Mouse (Mus musculus) limb, embryonic 11.5 days (tissue): ENCODE results near the gene Gpr180. TPM values are rescaled to one million over a fixed set of nuclear protein-coding genes. Genes with fewer than 3 reads are reported as not detected.

Experiments
- ATAC-seq: fragments of 200-750 bp; cut with Nextera tagmentation; 2 replicates; pipeline ENCODE4 v1.8.0; 2017; ENCODE audit warnings: low read depth; ENCODE audit not compliant: insufficient number of reproducible peaks, low FRiP score, low TSS enrichment
- DNase-seq: peaks from one replicate; pipeline ENCODE4 v3.0.0-alpha.2; 2015; ENCODE audit warnings: low spot score
- H3K27ac ChIP-seq: fragments of 300-500 bp; sonication (generic); replicated peaks from 2 replicates; pipeline ENCODE4 v1.5.1; 2014; ENCODE audit warnings: low read depth, mild to moderate bottlenecking, low read length
- H3K27me3 ChIP-seq: fragments of 300-500 bp; sonication (generic); 2 replicates; pipeline ENCODE4 v1.6.1; 2014; ENCODE audit warnings: mild to moderate bottlenecking, low read length, mixed read lengths; ENCODE audit not compliant: control insufficient read depth, insufficient read depth
- H3K36me3 ChIP-seq: fragments of 300-500 bp; sonication (generic); 2 replicates; pipeline ENCODE4 v1.6.1; 2014; ENCODE audit warnings: mild to moderate bottlenecking, low read length, moderate library complexity, mixed read lengths; ENCODE audit not compliant: control insufficient read depth, insufficient read depth
- H3K4me1 ChIP-seq: fragments of 300-500 bp; sonication (generic); 2 replicates; pipeline ENCODE4 v1.6.1; 2014; ENCODE audit warnings: low read length, mixed read lengths; ENCODE audit not compliant: control insufficient read depth, insufficient read depth
- H3K4me2 ChIP-seq: fragments of 300-500 bp; sonication (generic); 2 replicates; pipeline ENCODE4 v1.6.1; 2014; ENCODE audit warnings: low read depth, mild to moderate bottlenecking, moderate library complexity; ENCODE audit not compliant: severe bottlenecking
- H3K4me3 ChIP-seq: fragments of 300-500 bp; sonication (generic); 2 replicates; pipeline ENCODE4 v1.5.1; 2014; ENCODE audit warnings: low read depth, low read length
- H3K9ac ChIP-seq: fragments of 300-500 bp; sonication (generic); 2 replicates; pipeline ENCODE4 v1.6.1; 2014; ENCODE audit warnings: mild to moderate bottlenecking, low read length
- H3K9me3 ChIP-seq: fragments of 300-500 bp; sonication (generic); 2 replicates; pipeline ENCODE4 v1.6.1; 2016; ENCODE audit warnings: low read length; ENCODE audit not compliant: control insufficient read depth
- WGBS: fragments of 180-500 bp; shearing (Covaris S2); extraction: QIAGEN DNeasy Blood & Tissue Kit; methylation state at CpG from one replicate; pipeline ENCODE4 v1.1.7; 2014; 5-methylcytosine and 5-hydroxymethylcytosine counted together
- polyA plus RNA-seq: library from polyadenylated mRNA; unstranded; fragments of >200 nt; fragmentation: Nextera tagmentation; extraction: Ambion mirVana; gene quantifications from 2 replicates; pipeline ENCODE4 v1.2.1, GENCODE M21; 2014

The Gpr180 gene
- polyA plus RNA-seq, 1 experiment from 2014 or later, result 50.0 TPM

GRCm38 (mm10) chr14:118157146-118157545 is 20.2 kb downstream of the Gpr180 start:
- DNase-seq (peak; percentile 72), ATAC-seq (no peak)
- WGBS, result 29% methylated on average over 5 of the region's 5 CpGs
- no peak overlapping the region for H3K9ac ChIP-seq
- H3K4me1 ChIP-seq, result no peaks in the 10 kb centered on the region
- H3K9me3 ChIP-seq, result no peaks in the 10 kb centered on the region
- H3K36me3 ChIP-seq, result peaks cover 9% of the 10 kb centered on the region
- no peak overlapping the region for H3K27ac ChIP-seq
- no peak overlapping the region for H3K4me3 ChIP-seq
- H3K27me3 ChIP-seq, result no peaks in the 10 kb centered on the region
- H3K4me2 ChIP-seq, result no peak overlapping the region

- Histone ChIP-seq H3K9me3 (no peaks in the 10 kb centered on the region), H3K4me3 (no peak overlapping the region), H3K4me2 (no peak overlapping the region), H3K27me3 (no peaks in the 10 kb centered on the region), H3K9ac (no peak overlapping the region), H3K36me3 (peaks cover 7% of the 10 kb centered on the region), H3K27ac (no peak overlapping the region), H3K4me1 (no peaks in the 10 kb centered on the region)
- DNase-seq, result no peak
- ATAC-seq, result no peak
- WGBS, result 89% methylated on average over 3 of the region's 3 CpGs
Measured at GRCm38 (mm10) chr14:118161751-118162150, 24.8 kb downstream of the Gpr180 start.

GRCm38 (mm10) chr14:118162640-118163039 is 25.7 kb downstream of the Gpr180 start:
- Histone ChIP-seq H3K4me1 (no peaks in the 10 kb centered on the region), H3K9ac (no peak overlapping the region), H3K27me3 (no peaks in the 10 kb centered on the region), H3K36me3 (peaks cover 7% of the 10 kb centered on the region), H3K4me2 (no peak overlapping the region), H3K4me3 (no peak overlapping the region), H3K9me3 (no peaks in the 10 kb centered on the region), H3K27ac (no peak overlapping the region)
- WGBS, result 91% methylated on average over 14 of the region's 14 CpGs
- ATAC-seq (no peak), DNase-seq (no peak)

GRCm38 (mm10) chr14:118168776-118169175 is 31.8 kb downstream of the Gpr180 start:
- Histone ChIP-seq H3K27ac (no peak overlapping the region), H3K4me1 (no peaks in the 10 kb centered on the region), H3K4me3 (no peak overlapping the region), H3K27me3 (no peaks in the 10 kb centered on the region), H3K4me2 (no peak overlapping the region), H3K9me3 (no peaks in the 10 kb centered on the region), H3K36me3 (0 out of 2 replicates have a peak, but pooled peaks cover 3% of the 10 kb centered on the region), H3K9ac (no peak overlapping the region)
- DNase-seq, result no peak
- 95% methylated on average over 4 of the region's 4 CpGs for WGBS
- ATAC-seq, result no peak

GRCm38 (mm10) chr14:118173590-118174203 is 36.7 kb downstream of the Gpr180 start:
- WGBS, result 74% methylated on average over 11 of the region's 11 CpGs

GRCm38 (mm10) chr14:118175071-118175693 is 38.2 kb downstream of the Gpr180 start:
- H3K4me2 ChIP-seq, result no peak overlapping the region
- no peaks in the 10 kb centered on the region for H3K27me3 ChIP-seq
- no peaks in the 10 kb centered on the region for H3K36me3 ChIP-seq
- no peak overlapping the region for H3K4me3 ChIP-seq
- H3K4me1 ChIP-seq, result no peaks in the 10 kb centered on the region
- ATAC-seq, result no peak
- whole genome bisulfite sequencing, result 92% methylated on average over 30 of the region's 30 CpGs
- H3K9ac ChIP-seq, result no peak overlapping the region
- DNase-seq, result no peak
- no peaks in the 10 kb centered on the region for H3K9me3 ChIP-seq
- H3K27ac ChIP-seq, result no peak overlapping the region

More at GRCm38 (mm10) chr14:118173590-118174203, 36.7 kb downstream of the Gpr180 start:
- no peak for DNase-seq
- Histone ChIP-seq H3K9ac (no peak overlapping the region), H3K27me3 (no peaks in the 10 kb centered on the region), H3K4me2 (no peak overlapping the region), H3K27ac (no peak overlapping the region), H3K4me3 (no peak overlapping the region), H3K9me3 (no peaks in the 10 kb centered on the region), H3K36me3 (0 out of 2 replicates have a peak, but pooled peaks cover 1% of the 10 kb centered on the region), H3K4me1 (no peaks in the 10 kb centered on the region)
- ATAC-seq, result no peak

GRCm38 (mm10) chr14:118175694-118176085 is 38.7 kb downstream of the Gpr180 start:
- no peaks in the 10 kb centered on the region for H3K36me3 ChIP-seq
- 87% methylated on average over 12 of the region's 12 CpGs for WGBS
- no peak for ATAC-seq

GRCm38 (mm10) chr14:118179251-118179650 is 42.3 kb downstream of the Gpr180 start:
- Histone ChIP-seq H3K4me1 (no peaks in the 10 kb centered on the region), H3K4me3 (no peak overlapping the region), H3K27me3 (no peaks in the 10 kb centered on the region), H3K36me3 (no peaks in the 10 kb centered on the region), H3K27ac (no peak overlapping the region), H3K9me3 (no peaks in the 10 kb centered on the region), H3K9ac (no peak overlapping the region), H3K4me2 (no peak overlapping the region)
- WGBS, result 82% methylated on average over 1 of the region's 1 CpGs
- DNase-seq, result no peak
- no peak for ATAC-seq

More at GRCm38 (mm10) chr14:118175694-118176085, 38.7 kb downstream of the Gpr180 start:
- Histone ChIP-seq H3K4me2 (no peak overlapping the region), H3K9ac (no peak overlapping the region), H3K27ac (no peak overlapping the region), H3K9me3 (no peaks in the 10 kb centered on the region), H3K4me3 (no peak overlapping the region), H3K4me1 (no peaks in the 10 kb centered on the region), H3K27me3 (no peaks in the 10 kb centered on the region)
- DNase-seq, result no peak
